Mouse (Mus musculus): ENCODE measurements around the gene Ptpra. TPM values are rescaled to one million over a fixed set of nuclear protein-coding genes. Genes with fewer than 3 reads are reported as not detected.
"Not testable (repeated sequence)": the region's sequence is repeated elsewhere in the genome, so short reads cannot be mapped to it uniquely, and the experiment has no call there.

The Ptpra gene
- total RNA-seq, 2 experiments from 2014 or later = 257 to 262 TPM

DNA sequence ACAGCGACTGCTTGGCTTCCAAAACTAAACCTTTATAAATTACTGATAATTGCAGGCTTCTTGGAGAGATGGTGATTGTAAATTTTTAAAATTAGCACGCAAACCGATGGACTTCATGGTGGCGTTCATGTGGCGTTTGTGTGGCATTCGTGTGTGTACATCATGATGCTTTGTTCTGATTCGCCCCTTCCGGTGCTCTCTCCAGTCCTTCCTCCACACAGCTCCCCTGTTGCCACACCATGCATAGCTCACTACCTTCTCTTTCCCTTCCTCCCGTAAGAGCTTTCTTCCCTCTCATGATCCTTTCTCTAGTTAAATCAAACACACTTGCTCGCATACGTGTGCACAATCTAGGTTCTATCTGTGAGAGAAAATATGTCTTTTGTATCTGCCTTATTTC is 25.7 kb downstream of the Ptpra start:
- DNase-seq (ENCODE audit: extremely low spot score in 1 of 2, low spot score in 2 of 2) = no peak

GRCm38 (mm10) chr2:130476666-130477297 is 26.7 kb downstream of the Ptpra start:
- intact Hi-C loops (cut with DNase I) = no loop called here
- no peak for DNase-seq (ENCODE audit: extremely low spot score in 1 of 2, low spot score in 2 of 2)

More for the DNA sequence above, 25.7 kb downstream of the Ptpra start:
- intact Hi-C loops (cut with DNase I) = no loop called here

GRCm38 (mm10) chr2:130482177-130482576 is 32.1 kb downstream of the Ptpra start:
- DNase-seq (ENCODE audit: extremely low spot score in 1 of 2, low spot score in 2 of 2) = no peak
- intact Hi-C loops (cut with DNase I) = no loop called here

GRCm38 (mm10) chr2:130482700-130483099 is 32.6 kb downstream of the Ptpra start:
- no peak for DNase-seq (ENCODE audit: extremely low spot score in 1 of 2, low spot score in 2 of 2)
- intact Hi-C loops (cut with DNase I) = no loop called here

DNA sequence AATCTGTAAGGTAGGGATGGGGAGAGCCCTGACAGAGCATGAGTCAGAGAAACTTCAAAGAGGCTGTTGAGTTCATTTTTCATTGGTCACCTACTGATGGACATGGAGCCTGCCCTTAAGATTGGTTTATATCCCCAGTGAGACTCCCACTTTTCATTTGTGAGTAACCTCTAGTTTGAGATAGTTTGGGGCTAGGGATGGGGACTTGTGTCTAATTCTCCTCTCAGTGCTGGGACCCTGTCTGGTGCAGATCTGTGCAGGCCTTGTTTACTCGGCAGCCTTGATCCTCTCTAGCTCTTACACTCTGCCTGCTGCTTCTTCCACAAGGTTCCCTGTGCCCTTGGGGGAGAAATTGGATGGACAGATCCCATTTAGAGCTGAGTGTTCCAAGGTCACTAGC is 34.1 kb downstream of the Ptpra start:
- DNase-seq (ENCODE audit: extremely low spot score in 1 of 2, low spot score in 2 of 2) = no peak
- intact Hi-C loops (cut with DNase I) = no loop called here

- intact Hi-C loops (cut with DNase I) = no loop called here
- DNase-seq (ENCODE audit: extremely low spot score in 1 of 2, low spot score in 2 of 2) = no peak
Observed at GRCm38 (mm10) chr2:130488002-130488401, 37.9 kb downstream of the Ptpra start.

DNA sequence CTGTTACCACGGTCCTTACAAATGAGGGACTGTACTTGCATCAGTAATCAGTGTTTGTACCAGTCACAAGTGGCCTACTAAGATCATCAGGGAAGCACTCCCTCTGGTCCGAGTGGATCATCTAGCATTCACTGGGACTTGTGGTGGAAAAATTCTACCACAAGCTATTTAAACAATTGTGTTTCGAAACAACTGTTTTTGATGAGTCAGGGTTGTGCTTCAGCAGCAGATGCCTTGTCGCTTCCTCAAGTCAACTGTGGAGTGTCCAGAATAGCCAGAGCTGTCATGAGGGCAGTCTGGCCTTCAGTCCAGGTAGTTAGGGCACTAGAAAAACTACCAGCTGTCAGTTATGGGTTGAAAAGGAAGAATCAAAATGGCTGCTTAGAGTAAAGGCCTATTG is 38.5 kb downstream of the Ptpra start:
- DNase-seq (ENCODE audit: extremely low spot score in 1 of 2, low spot score in 2 of 2) = no peak
- intact Hi-C loops (cut with DNase I) = no loop called here

GRCm38 (mm10) chr2:130491162-130491561 is 41.1 kb downstream of the Ptpra start:
- no peak for DNase-seq (ENCODE audit: extremely low spot score in 1 of 2, low spot score in 2 of 2)
- intact Hi-C loops (cut with DNase I) = no loop called here

- peak; percentile 69 to 75 for DNase-seq (ENCODE audit: extremely low spot score in 1 of 2, low spot score in 2 of 2)
- intact Hi-C loops (cut with DNase I) = no loop called here
Observed at GRCm38 (mm10) chr2:130491587-130491986, 41.5 kb downstream of the Ptpra start.

DNA sequence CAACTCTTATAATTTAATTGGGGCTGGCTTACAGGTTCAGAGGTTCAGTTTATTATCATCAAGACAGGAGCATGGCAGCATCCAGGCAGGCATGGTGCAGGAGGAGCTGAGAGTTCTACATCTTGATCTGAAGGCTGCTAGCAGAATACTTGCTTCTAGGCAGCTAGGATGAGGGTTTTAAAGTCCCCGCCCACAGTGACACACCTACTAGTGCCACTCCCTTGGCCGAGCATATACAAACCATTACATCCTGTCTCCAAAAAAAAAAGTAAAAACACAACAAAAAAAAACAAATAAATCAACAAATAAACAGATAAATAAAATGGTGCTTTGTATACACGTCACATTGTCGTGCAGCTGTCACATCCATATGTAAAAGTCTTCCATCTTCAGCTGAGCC is 45.0 kb downstream of the Ptpra start:
- intact Hi-C loops (cut with DNase I); DNase-seq (ENCODE audit: extremely low spot score in 1 of 2, low spot score in 2 of 2): not testable (repeated sequence)

- DNase-seq (ENCODE audit: extremely low spot score in 1 of 2, low spot score in 2 of 2) = peak; percentile 49 to 54
- intact Hi-C loops (cut with DNase I) = no loop called here
Observed at GRCm38 (mm10) chr2:130496037-130496436, 46.0 kb downstream of the Ptpra start.

- intact Hi-C loops (cut with DNase I) = no loop called here
- no peak for DNase-seq (ENCODE audit: extremely low spot score in 1 of 2, low spot score in 2 of 2)
Observed at GRCm38 (mm10) chr2:130496931-130497330, 46.9 kb downstream of the Ptpra start.

DNA sequence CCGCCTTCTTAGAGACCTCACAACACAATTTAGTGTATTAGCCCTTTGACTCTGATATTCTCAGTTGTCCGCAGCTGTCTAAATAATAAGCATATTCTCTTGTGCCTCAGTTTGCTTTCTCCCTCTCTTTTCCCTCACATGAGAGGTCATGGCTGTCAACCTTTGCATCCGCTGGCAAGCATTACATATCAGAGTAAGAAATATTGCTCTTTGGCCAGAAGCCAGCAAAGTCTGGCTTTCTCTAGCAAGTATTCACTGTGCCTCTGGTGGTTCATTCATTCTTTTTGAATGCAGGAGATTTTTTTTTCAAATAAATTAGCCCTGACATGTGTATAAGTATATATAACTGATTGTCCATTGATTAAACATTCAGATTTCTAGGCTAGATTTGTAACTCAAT is 49.5 kb downstream of the Ptpra start:
- no peak for DNase-seq (ENCODE audit: extremely low spot score in 1 of 2, low spot score in 2 of 2)
- intact Hi-C loops (cut with DNase I) = no loop called here

- intact Hi-C loops (cut with DNase I) = no loop called here
- no peak for DNase-seq (ENCODE audit: extremely low spot score in 1 of 2, low spot score in 2 of 2)
Observed at GRCm38 (mm10) chr2:130501556-130501955, 51.5 kb downstream of the Ptpra start.

- intact Hi-C loops (cut with DNase I) = loop anchor here (5.0 kb wide), 1 partner anchor 59 kb away; the partner anchor contains the start of gene Ptpra
- DNase-seq (ENCODE audit: extremely low spot score in 1 of 2, low spot score in 2 of 2) = not testable (repeated sequence)
Observed at GRCm38 (mm10) chr2:130511616-130512015, 61.5 kb downstream of the Ptpra start.

- intact Hi-C loops (cut with DNase I) = loop anchor here (5.0 kb wide), 1 partner anchor 62 kb away; the partner anchor contains the start of gene Ptpra
- DNase-seq (ENCODE audit: extremely low spot score in 1 of 2, low spot score in 2 of 2) = no peak
Observed at GRCm38 (mm10) chr2:130513907-130514306, 63.8 kb downstream of the Ptpra start.

DNA sequence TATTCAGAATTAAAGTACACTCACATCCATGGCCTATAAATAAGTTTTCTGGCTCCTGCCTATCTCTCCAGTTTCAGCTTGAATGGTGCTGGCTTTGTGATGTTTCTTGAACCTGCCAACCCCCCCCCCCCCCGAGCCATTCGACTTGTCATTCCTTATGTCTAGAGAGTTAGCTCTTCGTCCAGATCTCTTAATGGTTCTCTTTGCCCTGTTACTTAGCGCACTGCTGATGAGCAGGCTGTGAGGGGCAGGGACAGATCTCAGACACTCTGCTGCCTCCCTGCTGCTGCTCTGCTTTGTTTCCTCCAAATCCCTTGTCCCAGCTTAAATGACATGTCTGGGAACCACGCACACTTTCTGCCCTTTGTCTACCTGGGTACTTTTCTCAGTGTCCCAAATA is 65.7 kb downstream of the Ptpra start:
- intact Hi-C loops (cut with DNase I) = no loop called here
- no peak for DNase-seq (ENCODE audit: extremely low spot score in 1 of 2, low spot score in 2 of 2)

DNA sequence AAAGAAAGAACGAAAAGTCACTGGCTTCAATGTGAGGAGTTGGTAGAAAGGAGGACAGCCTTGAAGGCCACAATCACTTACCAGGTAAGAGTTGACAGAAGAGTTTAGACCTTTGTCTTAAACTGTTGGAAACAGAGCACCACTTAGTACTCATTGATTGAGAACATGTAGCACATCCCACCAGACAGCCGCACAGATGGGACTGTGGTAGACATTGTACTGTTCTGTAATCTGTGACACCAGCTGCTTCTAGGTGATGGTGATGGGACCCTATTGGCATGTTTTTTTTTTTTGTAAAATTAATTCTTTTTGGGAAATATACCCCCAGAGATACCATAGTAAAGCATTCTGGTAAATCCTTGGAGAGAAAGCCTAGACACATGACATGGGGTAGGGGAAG is 71.8 kb downstream of the Ptpra start:
- no peak for DNase-seq (ENCODE audit: extremely low spot score in 1 of 2, low spot score in 2 of 2)
- intact Hi-C loops (cut with DNase I) = no loop called here

DNA sequence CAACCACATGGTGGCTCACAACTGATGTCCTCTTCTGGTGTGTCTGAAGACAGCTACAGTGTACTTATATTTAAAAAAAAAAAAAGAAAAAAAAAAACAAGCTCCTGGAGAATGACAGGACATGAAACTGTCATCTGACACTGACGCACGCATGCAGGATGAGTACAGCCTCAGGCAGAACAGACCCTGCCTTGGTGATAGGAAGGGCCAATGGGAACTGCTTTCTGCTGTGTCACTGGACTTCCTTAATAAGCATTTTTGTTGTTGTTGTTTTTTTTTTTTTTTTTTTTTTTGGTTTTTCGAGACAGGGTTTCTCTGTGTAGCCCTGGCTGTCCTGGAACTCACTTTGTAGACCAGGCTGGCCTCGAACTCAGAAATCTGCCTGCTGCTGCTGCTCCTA is 75.4 kb downstream of the Ptpra start:
- intact Hi-C loops (cut with DNase I); DNase-seq (ENCODE audit: extremely low spot score in 1 of 2, low spot score in 2 of 2): not testable (repeated sequence)

DNA sequence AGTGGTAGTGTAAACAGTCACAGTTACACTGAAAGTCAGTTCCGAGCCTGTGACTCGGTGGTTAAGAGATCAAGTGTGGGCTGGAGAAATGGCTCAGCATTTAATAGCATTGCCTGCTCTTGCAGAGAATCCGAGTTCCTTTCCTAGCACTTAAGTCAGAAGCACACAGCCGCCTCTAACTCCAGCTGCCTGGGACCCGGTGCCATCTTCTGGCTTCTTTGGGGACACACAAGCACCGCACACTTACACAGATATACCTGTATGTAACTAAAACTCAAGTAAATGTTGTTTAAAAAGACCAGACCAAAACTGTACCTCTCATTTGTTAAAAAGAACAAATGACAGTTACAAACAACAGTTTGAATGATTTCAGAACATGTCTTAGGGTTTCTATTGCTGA is 78.4 kb downstream of the Ptpra start:
- intact Hi-C loops (cut with DNase I) = no loop called here
- DNase-seq (ENCODE audit: extremely low spot score in 1 of 2, low spot score in 2 of 2) = peak in 1 of 2 experiments; percentile 4

DNA sequence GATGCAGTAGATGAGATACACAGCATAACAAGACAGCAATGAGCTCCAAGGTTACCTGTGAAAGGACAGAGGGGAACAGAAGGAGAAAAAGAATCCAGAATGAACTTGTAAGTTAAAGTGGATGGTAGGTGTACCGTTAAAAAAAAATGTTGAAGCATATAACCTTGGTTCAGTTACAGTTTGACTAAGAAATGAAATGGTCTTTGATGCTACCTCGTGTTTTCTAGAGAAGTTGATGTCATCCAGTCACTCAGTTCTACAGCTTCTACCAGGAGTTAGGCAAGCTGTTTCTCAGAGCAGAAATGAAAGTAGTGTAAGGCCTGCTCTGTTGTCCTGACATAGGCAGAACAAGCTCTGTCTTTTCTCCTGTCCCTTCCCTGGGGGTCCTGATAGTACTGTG is 79.2 kb downstream of the Ptpra start:
- intact Hi-C loops (cut with DNase I) = no loop called here
- no peak for DNase-seq (ENCODE audit: extremely low spot score in 1 of 2, low spot score in 2 of 2)
